Mouse (Mus musculus) liver, embryonic 14 days (tissue): ENCODE data around the gene Wipf1. TPM values are rescaled to one million over a fixed set of nuclear protein-coding genes. Genes with fewer than 3 reads are reported as not detected.

ENCODE experiments used
- polyA plus RNA-seq: library from polyadenylated mRNA; depleted of rRNA; stranded (reverse); fragments of >200 nt; gene quantifications from 2 replicates; pipeline ENCODE4 v1.2.3, GENCODE M21; 2012; rRNA removed

Wipf1 gene
- polyA plus RNA-seq, result 2.9 and 3.8 TPM in 2 replicates

GRCm38 (mm10) chr2:73529356-73530330, at the start of gene Wipf1:
Gene Wipf1, minus strand, starts transcription at chr2:73529734.

GRCm38 (mm10) chr2:73386356-73387046, 143.0 kb downstream of the Wipf1 start, which contains the start of gene Gpr155:
Gene Gpr155, minus strand, starts transcription at chr2:73386572.

Other genes starting within 250 kb of the Wipf1 start
- gene Scrn3, start 217.1 kb downstream of the Wipf1 start, polyA plus RNA-seq, result 21.0 TPM in 2 replicates
- gene Cir1, start 217.0 kb downstream of the Wipf1 start, polyA plus RNA-seq, result 16.7 and 16.9 TPM in 2 replicates
- gene Gpr155, start 143.2 kb downstream of the Wipf1 start, polyA plus RNA-seq, result 2.9 and 3.7 TPM in 2 replicates
- gene Chrna1, start 50.6 kb upstream of the Wipf1 start, polyA plus RNA-seq, result under 0.01 and 0.14 TPM in 2 replicates
- 0.65 and 1.1 TPM in 2 replicates for gene Chn1, start 245.6 kb upstream of the Wipf1 start, polyA plus RNA-seq